Mouse (Mus musculus): ENCODE results near the gene Mindy3.

- no peak for TF ChIP-seq CTCF (IDR thresholded peaks at IDR 0.05; ENCODE audit: low read depth)
- TF ChIP-seq EP300 (IDR thresholded peaks at IDR 0.05; ENCODE audit: low read depth): no peak
Observed at GRCm38 (mm10) chr2:12401137-12401536, 18.1 kb downstream of the Mindy3 start.
